Mouse (Mus musculus): ENCODE measurements around the gene Cdc42se1.
"Not testable (repeated sequence)": the region's sequence is repeated elsewhere in the genome, so short reads cannot be mapped to it uniquely, and the experiment has no call there.

The Cdc42se1 gene

DNA sequence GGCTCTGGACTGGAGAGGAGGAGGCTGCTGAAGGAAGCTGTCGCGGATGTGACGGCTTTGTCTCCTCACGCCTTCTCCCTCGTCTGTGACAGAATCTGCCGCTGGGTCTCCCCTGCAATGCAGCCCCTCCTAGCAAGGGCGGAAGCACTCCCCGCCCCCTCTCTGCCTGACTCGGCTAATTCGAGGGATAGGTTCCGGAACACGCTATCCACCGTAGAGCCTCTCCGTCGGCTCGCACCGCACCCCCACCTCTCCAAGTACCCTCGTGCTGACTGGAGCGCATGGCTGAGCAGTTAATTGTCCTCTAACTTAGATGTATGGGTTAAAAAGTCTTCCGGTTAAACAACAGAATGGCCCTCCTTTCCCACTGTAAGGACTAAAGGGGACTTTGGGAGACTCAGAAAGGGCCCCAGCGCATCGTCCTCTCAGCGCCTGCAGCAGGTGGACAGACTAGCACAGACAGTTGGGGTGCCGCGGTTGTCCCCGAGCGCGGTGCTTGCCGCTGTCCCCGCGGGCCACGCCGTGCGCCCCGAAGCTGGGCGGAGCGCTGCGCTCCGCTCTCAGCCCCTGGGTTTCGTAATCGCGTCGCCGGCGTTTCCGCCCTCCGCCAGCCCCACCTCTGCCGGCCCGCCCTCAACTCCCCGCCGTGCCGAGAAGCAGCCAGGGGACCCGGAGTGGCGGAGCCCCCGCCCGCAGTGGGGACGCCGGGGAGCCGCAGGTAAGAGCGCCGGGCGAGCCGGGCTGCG lies at the start of gene Cdc42se1:
Gene Cdc42se1 (plus strand): TSS at position 585 of the 746 bp plus-strand sequence.
- DNase-seq (ENCODE audit: low read depth, low spot score): peak; percentile 91

GRCm38 (mm10) chr3:95178948-95179347 lies 49.6 kb upstream of the Cdc42se1 start:
- no peak for DNase-seq (ENCODE audit: low read depth, low spot score)

DNA sequence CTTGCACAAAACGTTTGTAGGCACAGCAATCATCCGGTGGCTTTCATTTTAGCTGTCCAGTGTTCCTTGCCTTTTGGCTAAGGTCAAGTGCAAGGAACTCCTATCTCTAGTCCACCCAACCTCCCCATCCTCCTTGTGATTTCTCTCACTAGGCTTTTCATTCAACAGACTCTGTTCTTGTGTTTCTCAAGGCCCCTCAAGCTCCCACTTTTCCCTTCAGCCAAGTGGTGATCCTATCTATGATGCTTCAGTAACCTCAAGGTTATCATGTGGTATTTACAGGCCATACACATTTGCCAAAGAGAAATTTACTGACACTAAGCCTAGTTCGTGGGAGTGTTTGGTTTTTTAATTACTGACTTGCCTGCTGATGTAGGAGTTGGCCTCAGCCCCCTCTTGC lies 48.6 kb upstream of the Cdc42se1 start:
- DNase-seq (ENCODE audit: low read depth, low spot score): no peak

- DNase-seq (ENCODE audit: low read depth, low spot score): no peak
These were observed 46.7 kb upstream of the Cdc42se1 start for GRCm38 (mm10) chr3:95181841-95182240.

DNA sequence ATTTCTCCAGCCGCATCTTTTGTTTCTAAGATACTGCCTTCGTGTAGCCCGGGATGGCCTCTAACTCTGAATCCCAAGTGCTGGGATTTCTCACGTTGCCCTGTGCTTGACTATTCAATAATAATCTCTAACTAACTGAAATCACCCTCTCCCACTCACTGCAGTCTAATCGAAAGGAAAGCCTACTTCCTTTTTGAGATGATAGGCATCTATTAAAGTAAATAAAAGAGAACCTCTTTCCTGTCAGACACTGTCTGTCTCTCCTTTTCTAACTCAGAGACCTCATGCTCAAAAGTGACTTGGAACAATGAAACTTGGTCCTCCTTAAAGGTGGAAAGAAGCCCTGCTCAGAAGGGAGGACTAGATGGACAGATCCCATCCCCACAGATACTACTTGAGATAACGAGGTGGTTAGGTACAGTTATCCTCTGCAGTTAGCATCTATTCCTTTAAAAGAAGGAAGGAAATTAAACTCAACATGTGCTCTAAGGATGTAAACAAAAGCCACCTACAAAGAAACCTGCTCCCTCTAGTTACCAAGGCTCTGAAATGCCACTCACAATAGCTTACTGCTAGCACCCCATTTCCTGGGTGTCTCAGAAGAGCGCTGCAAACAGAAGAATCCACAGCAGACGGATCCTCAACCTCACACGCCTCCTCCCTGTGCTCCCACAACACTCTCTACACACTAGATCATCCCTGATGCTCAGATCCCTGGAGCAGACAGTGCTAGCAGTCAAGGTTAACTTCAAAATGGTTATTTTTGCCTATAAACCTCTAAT lies 43.5 kb upstream of the Cdc42se1 start:
- no peak for DNase-seq (ENCODE audit: low read depth, low spot score)

DNA sequence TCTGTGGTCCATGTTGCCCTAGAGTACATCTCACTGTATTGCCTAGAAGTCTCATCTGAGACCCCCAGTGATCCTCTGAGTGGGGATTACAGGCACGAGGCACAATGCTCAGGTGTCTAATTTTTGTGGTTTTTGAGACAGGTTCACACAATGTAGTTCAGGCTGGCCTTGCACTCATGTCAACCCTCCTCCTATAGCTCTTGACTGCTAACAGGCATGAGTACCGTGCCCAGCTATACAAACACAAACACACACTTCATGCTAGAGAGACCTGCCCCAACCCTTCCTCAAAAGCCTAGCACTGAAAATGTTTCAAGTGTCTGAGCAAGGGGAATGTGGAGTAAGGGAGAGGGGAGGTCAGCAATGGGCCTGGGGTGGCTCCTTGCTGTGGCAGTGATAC lies 42.4 kb upstream of the Cdc42se1 start:
- no peak for DNase-seq (ENCODE audit: low read depth, low spot score)

- DNase-seq (ENCODE audit: low read depth, low spot score): no peak
These were observed 41.6 kb upstream of the Cdc42se1 start for GRCm38 (mm10) chr3:95186888-95187287.

DNA sequence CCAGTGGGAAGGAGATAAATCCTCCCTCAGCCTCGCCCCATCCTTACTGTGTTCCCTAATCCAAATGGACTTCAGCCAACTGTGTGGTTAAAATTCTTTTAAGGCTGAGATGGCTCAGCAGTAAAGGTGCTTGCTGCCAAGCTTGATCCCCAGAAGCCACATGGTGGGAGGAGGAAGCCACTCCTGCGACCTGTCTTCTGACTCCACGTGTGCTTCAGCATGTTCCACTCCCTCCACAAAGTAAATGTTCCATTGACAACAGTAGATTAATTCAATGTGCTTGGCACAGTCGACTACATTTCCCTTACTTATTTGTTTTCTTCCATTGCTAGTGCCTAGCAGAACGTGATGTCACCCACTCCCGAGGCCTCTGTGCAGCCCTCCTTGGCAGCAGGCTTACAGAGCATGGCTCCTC lies 33.8 kb upstream of the Cdc42se1 start:
- DNase-seq (ENCODE audit: low read depth, low spot score): no peak

DNA sequence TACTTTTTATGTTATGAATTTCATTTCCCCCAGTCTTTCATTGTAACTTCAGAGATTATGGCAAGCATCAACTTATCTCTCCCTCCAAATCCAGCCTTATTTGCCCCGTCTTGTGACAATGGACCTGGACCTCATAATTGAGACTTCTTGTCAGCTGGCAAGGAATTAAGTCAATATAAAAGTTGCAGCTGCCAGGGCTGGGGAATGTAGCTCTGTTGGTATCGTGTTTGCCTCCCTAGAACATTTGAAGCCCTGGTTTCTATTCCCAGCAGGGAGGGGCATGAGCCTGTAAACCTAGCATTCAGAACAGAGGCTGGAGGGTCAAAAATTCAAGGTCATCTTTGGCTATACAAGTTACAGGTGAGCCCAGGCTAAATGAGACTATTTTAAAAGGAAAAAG lies 32.8 kb upstream of the Cdc42se1 start:
- DNase-seq (ENCODE audit: low read depth, low spot score): no peak

GRCm38 (mm10) chr3:95199101-95199500 lies 29.4 kb upstream of the Cdc42se1 start:
- no peak for DNase-seq (ENCODE audit: low read depth, low spot score)

GRCm38 (mm10) chr3:95200132-95200531 lies 28.4 kb upstream of the Cdc42se1 start:
- no peak for DNase-seq (ENCODE audit: low read depth, low spot score)

- no peak for DNase-seq (ENCODE audit: low read depth, low spot score)
These were observed 28.0 kb upstream of the Cdc42se1 start for GRCm38 (mm10) chr3:95200562-95200961.

GRCm38 (mm10) chr3:95203880-95204279 lies 24.7 kb upstream of the Cdc42se1 start:
- DNase-seq (ENCODE audit: low read depth, low spot score): no peak

DNA sequence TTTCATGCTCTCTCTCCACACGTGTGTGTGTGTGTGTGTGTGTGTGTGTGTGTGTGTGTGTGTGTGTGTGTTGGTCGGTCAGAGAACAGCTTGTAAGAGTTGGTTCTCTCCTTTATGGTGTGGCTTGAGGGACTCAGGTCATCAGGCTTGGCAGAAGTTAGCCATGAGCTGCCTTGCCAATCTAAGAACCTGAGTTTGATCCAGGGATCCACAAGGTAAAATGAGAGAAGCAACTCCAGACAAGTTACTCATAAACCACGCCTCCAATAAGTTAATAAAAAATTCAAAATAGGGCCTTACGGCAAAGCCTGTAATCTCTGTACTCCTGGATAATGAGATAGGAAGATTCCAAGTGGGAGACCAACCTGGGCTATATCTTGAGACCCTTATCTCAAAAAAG lies 20.2 kb upstream of the Cdc42se1 start:
- DNase-seq (ENCODE audit: low read depth, low spot score): no peak

DNA sequence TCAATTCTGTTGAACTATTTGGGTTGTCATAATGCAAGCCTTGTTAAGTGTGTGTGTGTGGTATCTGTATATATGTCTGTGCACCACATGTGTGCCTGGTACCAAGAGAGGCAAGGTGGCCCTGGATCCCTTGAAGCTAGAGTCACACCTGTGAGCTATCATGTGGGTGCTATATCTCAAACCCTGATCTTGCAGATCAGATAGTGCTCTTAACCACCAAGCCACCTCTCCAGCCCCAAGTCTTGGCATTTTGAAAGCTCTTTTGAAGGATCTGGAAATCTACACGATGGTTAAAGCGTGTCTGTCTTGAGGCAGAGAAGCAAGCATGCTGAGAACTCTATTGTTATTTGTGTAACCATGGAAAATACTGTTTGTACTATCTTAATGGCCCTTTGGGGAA lies 17.9 kb upstream of the Cdc42se1 start:
- no peak for DNase-seq (ENCODE audit: low read depth, low spot score)

DNA sequence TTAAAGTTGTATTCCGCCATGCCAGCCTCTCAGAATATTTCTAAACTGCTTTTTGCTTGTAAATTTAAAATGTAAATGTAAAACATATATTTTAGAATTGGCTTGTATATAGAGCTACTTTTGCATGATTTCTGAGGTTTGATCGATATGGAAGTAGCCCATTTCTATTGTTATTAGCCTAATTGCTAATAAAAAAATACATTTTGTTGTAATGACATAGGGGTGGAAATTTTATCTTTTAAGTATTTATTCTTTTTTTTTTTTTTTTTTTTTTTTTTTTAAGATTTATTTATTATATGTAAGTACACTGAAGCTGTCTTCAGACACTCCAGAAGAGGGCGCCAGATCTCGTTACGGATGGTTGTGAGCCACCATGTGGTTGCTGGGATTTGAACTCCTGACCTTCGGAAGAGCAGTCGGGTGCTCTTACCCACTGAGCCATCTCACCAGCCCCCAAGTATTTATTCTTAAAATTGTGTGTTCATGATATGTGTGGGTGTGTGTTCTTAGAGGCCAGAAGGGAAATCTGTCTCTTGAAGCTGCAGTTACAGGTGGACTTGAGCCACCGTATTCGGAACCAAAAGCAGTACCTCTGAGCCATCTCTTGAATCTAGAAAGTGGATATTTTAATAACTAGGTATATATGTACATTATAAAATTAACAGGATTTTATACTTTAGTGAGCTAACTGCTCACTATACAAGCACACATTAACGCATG lies 15.5 kb upstream of the Cdc42se1 start:
- DNase-seq (ENCODE audit: low read depth, low spot score): not testable (repeated sequence)

GRCm38 (mm10) chr3:95213609-95213975 lies 14.9 kb upstream of the Cdc42se1 start:
- no peak for DNase-seq (ENCODE audit: low read depth, low spot score)

DNA sequence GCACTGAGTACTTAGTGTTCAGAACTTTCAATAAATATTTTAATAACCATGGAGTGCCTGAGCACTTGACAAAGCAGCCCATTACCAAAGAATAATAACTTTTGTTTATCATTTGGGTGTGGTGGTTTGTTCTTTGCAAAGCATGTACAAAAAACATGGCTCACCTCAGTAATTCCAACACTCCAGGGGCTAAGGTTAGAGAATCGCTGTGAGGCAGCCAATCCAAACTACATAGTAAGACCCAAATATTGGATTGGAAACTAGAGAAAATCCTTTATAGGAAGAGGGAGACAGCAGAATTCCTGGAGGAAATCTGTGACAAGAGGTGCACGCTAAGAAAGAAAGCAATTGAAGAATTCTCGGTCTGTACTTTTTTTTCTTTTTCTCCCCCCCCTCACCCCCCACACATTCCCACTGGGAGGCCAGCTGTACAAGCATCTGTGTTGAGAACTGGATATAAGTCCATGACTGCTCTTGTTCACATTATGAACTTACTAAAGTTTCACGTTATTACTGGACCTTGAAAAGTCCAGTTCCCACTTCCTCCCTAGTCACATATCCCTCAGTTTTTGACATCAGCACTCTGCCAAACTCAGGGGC lies 11.8 kb upstream of the Cdc42se1 start:
- no peak for DNase-seq (ENCODE audit: low read depth, low spot score)

DNA sequence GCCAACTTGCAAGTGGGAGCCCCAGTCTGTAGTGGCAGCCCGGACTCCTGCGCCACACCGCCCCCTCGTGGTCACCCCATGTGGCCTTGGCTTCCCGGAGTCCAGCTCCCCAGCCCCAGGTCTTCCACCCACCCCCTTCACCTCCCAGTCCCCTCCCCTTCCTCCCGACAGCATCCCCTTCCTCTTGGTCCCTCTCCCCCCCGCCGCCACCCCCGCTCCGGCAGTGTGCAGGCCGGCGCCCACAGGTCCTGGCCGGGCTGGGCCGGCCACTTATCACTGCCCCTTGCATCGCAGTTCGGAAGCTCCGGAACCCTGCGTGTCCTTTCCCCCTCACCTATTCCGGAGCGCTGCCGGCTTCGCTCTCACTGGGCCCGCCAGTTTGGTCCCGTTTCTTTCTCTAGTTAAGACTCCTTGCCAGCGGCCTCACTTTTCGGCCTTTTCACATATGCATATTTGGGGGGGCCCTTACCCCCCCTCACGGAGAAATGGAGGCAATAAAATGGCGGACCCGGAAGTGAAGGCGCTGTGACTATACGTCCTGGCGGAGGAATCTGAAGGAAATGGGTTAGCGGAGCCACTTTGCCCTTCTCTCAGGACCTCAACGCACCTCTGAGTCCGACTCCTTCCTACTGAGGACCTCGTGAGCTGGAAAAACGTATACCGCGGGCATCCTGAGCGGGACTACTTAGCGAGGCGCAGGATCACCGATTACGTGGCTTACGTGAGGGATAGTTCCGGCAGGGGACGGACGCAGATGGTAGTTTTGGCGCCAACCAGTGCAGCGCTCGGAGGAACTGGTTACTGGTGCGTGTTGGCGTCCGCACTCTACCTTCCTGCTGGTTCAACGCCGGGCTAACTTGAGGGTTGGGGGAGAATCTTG lies 11.0 kb upstream of the Cdc42se1 start, which contains the start of gene Gabpb2:
Gene Gabpb2 (minus strand): TSS at position 662 of the 880 bp plus-strand sequence.
- DNase-seq (ENCODE audit: low read depth, low spot score): peak; percentile 99

- peak; percentile 77 for DNase-seq (ENCODE audit: low read depth, low spot score)
These were observed 9.9 kb upstream of the Cdc42se1 start for GRCm38 (mm10) chr3:95218466-95219137.

Measured in ES-CJ7 (cell line).